Mouse (Mus musculus) intestine, embryonic 16.5 days (tissue): ENCODE data around the gene Rnf113a1. TPM values are rescaled to one million over a fixed set of nuclear protein-coding genes. Genes with fewer than 3 reads are reported as not detected.
A peak's percentile ranks its signal among the peaks of the same experiment; 100 is the strongest.
"Not testable (repeated sequence)": the region's sequence is repeated elsewhere in the genome, so short reads cannot be mapped to it uniquely, and the experiment has no call there.

Source experiments
- ATAC-seq: fragments of 200-750 bp; cut with Nextera tagmentation; 2 replicates; pipeline ENCODE4 v1.8.0; 2017; ENCODE audit warnings: moderate TSS enrichment, moderate library complexity
- H3K27ac ChIP-seq: fragments of 300-500 bp; sonication (generic); 2 replicates; pipeline ENCODE4 v1.5.1; 2014; ENCODE audit warnings: mild to moderate bottlenecking, low read length
- H3K27me3 ChIP-seq: fragments of 300-500 bp; sonication (generic); replicated peaks from 2 replicates; pipeline ENCODE4 v1.6.1; 2014; ENCODE audit warnings: low read length, control low read depth, mixed read lengths; ENCODE audit not compliant: control insufficient read depth, insufficient read depth
- H3K36me3 ChIP-seq: fragments of 300-500 bp; sonication (generic); 2 replicates; pipeline ENCODE4 v1.6.1; 2014; ENCODE audit warnings: low read length, control low read depth; ENCODE audit not compliant: control insufficient read depth, insufficient read depth
- H3K4me1 ChIP-seq: fragments of 300-500 bp; sonication (generic); 2 replicates; pipeline ENCODE4 v1.6.1; 2014; ENCODE audit warnings: low read length, control low read depth, mixed read lengths; ENCODE audit not compliant: control insufficient read depth, insufficient read depth
- H3K4me2 ChIP-seq: fragments of 300-500 bp; sonication (generic); 2 replicates; pipeline ENCODE4 v1.6.1; 2014; ENCODE audit warnings: low read depth, low read length, control low read depth
- H3K4me3 ChIP-seq: fragments of 300-500 bp; sonication (generic); 2 replicates; pipeline ENCODE4 v1.5.1; 2014; ENCODE audit warnings: mild to moderate bottlenecking, low read length
- H3K9ac ChIP-seq: fragments of 300-500 bp; sonication (generic); 2 replicates; pipeline ENCODE4 v1.6.1; 2014; ENCODE audit warnings: low read depth, low read length
- H3K9me3 ChIP-seq: fragments of 300-500 bp; sonication (generic); 2 replicates; pipeline ENCODE4 v1.6.1; 2016; ENCODE audit warnings: low read length, control low read depth; ENCODE audit not compliant: control insufficient read depth
- WGBS: fragments of 180-500 bp; shearing (Covaris S2); extraction: QIAGEN DNeasy Blood & Tissue Kit; methylation state at CpG from one replicate; pipeline ENCODE4 v1.1.7; 2014; 5-methylcytosine and 5-hydroxymethylcytosine counted together
- polyA plus RNA-seq: library from polyadenylated mRNA; unstranded; fragments of >200 nt; fragmentation: Nextera tagmentation; extraction: Ambion mirVana; gene quantifications from 2 replicates; pipeline ENCODE4 v1.2.1, GENCODE M21; 2015

Gene Rnf113a1
- 7.6 and 8.1 TPM in 2 replicates for polyA plus RNA-seq

GRCm38 (mm10) chrX:37191105-37191743, at the start of gene Rnf113a1, which contains the start of gene Ndufa1:
Gene Rnf113a1, plus strand, starts transcription at chrX:37191245.
Gene Ndufa1, minus strand, starts transcription at chrX:37191163.
- WGBS = 18% methylated on average over 54 of the region's 63 CpGs
- H3K27me3 ChIP-seq = no peaks in the 10 kb centered on the region
- peak; percentile 93 for ATAC-seq
- H3K36me3 ChIP-seq = no peaks in the 10 kb centered on the region
- H3K27ac ChIP-seq = 0 out of 2 replicates have a peak within 1 kb of the TSS, but pooled peaks have one; percentile 51
- H3K4me1 ChIP-seq = no peaks in the 10 kb centered on the region
- peak within 1 kb of the TSS; percentile 67 for H3K9ac ChIP-seq
- H3K4me3 ChIP-seq = peak within 1 kb of the TSS; percentile 62
- H3K4me2 ChIP-seq = peak within 1 kb of the TSS; percentile 64
- H3K9me3 ChIP-seq = no peaks in the 10 kb centered on the region

- WGBS = 86% methylated on average over 3 of the region's 3 CpGs
These were observed 49.3 kb upstream of the Rnf113a1 start for GRCm38 (mm10) chrX:37141732-37142131.

GRCm38 (mm10) chrX:37144498-37144897, 46.5 kb upstream of the Rnf113a1 start:
- not testable (repeated sequence) for H3K27me3 ChIP-seq

More at GRCm38 (mm10) chrX:37141732-37142131, 49.3 kb upstream of the Rnf113a1 start:
- H3K4me1 ChIP-seq = no peaks in the 10 kb centered on the region
- ATAC-seq = no peak
- H3K9me3 ChIP-seq = no peaks in the 10 kb centered on the region
- H3K27me3 ChIP-seq = no peaks in the 10 kb centered on the region
- H3K36me3 ChIP-seq = no peaks in the 10 kb centered on the region
- H3K4me3 ChIP-seq = no peak overlapping the region
- H3K9ac ChIP-seq = no peak overlapping the region
- no peak overlapping the region for H3K27ac ChIP-seq
- H3K4me2 ChIP-seq = no peak overlapping the region

GRCm38 (mm10) chrX:37144954-37145353, 46.1 kb upstream of the Rnf113a1 start:
- no peak for ATAC-seq
- no peak overlapping the region for H3K4me3 ChIP-seq
- no peak overlapping the region for H3K27ac ChIP-seq
- no peak overlapping the region for H3K4me2 ChIP-seq
- no peaks in the 10 kb centered on the region for H3K27me3 ChIP-seq
- no peaks in the 10 kb centered on the region for H3K36me3 ChIP-seq
- H3K9me3 ChIP-seq = no peaks in the 10 kb centered on the region
- WGBS = 98% methylated on average over 2 of the region's 2 CpGs
- no peak overlapping the region for H3K9ac ChIP-seq
- no peaks in the 10 kb centered on the region for H3K4me1 ChIP-seq

More at GRCm38 (mm10) chrX:37144498-37144897, 46.5 kb upstream of the Rnf113a1 start:
- 71% methylated on average over 1 of the region's 4 CpGs for WGBS
- H3K36me3 ChIP-seq, H3K4me1 ChIP-seq, H3K27ac ChIP-seq, H3K4me3 ChIP-seq, H3K9me3 ChIP-seq, ATAC-seq, H3K4me2 ChIP-seq, H3K9ac ChIP-seq: not testable (repeated sequence)

GRCm38 (mm10) chrX:37157839-37158238, 33.2 kb upstream of the Rnf113a1 start:
- H3K27me3 ChIP-seq = no peaks in the 10 kb centered on the region
- H3K27ac ChIP-seq = no peak overlapping the region
- no peaks in the 10 kb centered on the region for H3K4me1 ChIP-seq
- H3K4me3 ChIP-seq = no peak overlapping the region
- 64% methylated on average over 4 of the region's 4 CpGs for WGBS
- H3K4me2 ChIP-seq = no peak overlapping the region
- H3K9me3 ChIP-seq = no peaks in the 10 kb centered on the region
- no peak for ATAC-seq
- no peak overlapping the region for H3K9ac ChIP-seq
- H3K36me3 ChIP-seq = no peaks in the 10 kb centered on the region

- no peak overlapping the region for H3K9ac ChIP-seq
- H3K4me2 ChIP-seq = no peak overlapping the region
- H3K27ac ChIP-seq = no peak overlapping the region
- no peaks in the 10 kb centered on the region for H3K27me3 ChIP-seq
- 71% methylated on average over 10 of the region's 10 CpGs for WGBS
- no peaks in the 10 kb centered on the region for H3K4me1 ChIP-seq
- no peaks in the 10 kb centered on the region for H3K36me3 ChIP-seq
- no peak overlapping the region for H3K4me3 ChIP-seq
- no peaks in the 10 kb centered on the region for H3K9me3 ChIP-seq
- no peak for ATAC-seq
These were observed 29.9 kb upstream of the Rnf113a1 start for GRCm38 (mm10) chrX:37161169-37161568.

- no peak for ATAC-seq
- H3K4me2 ChIP-seq = no peak overlapping the region
- no peaks in the 10 kb centered on the region for H3K9me3 ChIP-seq
- no peaks in the 10 kb centered on the region for H3K4me1 ChIP-seq
- no peaks in the 10 kb centered on the region for H3K36me3 ChIP-seq
- 76% methylated on average over 18 of the region's 18 CpGs for WGBS
- no peak overlapping the region for H3K9ac ChIP-seq
- no peak overlapping the region for H3K27ac ChIP-seq
- H3K27me3 ChIP-seq = no peaks in the 10 kb centered on the region
- no peak overlapping the region for H3K4me3 ChIP-seq
These were observed 27.9 kb upstream of the Rnf113a1 start for GRCm38 (mm10) chrX:37163115-37163514.

GRCm38 (mm10) chrX:37167085-37167484, 24.0 kb upstream of the Rnf113a1 start:
- 27% methylated on average over 3 of the region's 3 CpGs for WGBS
- no peak overlapping the region for H3K9ac ChIP-seq
- no peaks in the 10 kb centered on the region for H3K9me3 ChIP-seq
- no peak overlapping the region for H3K4me2 ChIP-seq
- no peaks in the 10 kb centered on the region for H3K27me3 ChIP-seq
- ATAC-seq = no peak
- H3K36me3 ChIP-seq = no peaks in the 10 kb centered on the region
- H3K27ac ChIP-seq = no peak overlapping the region
- H3K4me3 ChIP-seq = no peak overlapping the region
- no peaks in the 10 kb centered on the region for H3K4me1 ChIP-seq

- Histone ChIP-seq H3K4me3 (no peak within 1 kb of the TSS), H3K4me1 (no peaks in the 10 kb centered on the region), H3K9ac (no peak within 1 kb of the TSS), H3K4me2 (no peak within 1 kb of the TSS), H3K36me3 (no peaks in the 10 kb centered on the region), H3K9me3 (no peaks in the 10 kb centered on the region), H3K27me3 (no peaks in the 10 kb centered on the region), H3K27ac (no peak within 1 kb of the TSS)
- ATAC-seq = no peak
- 48% methylated on average over 5 of the region's 5 CpGs for WGBS
These were observed 22.3 kb upstream of the Rnf113a1 start, which contains the start of gene Akap14 for GRCm38 (mm10) chrX:37168742-37169141. Gene Akap14, minus strand, starts transcription at chrX:37168842.
